Mouse (Mus musculus) kidney, adult 18-20 months (tissue): ENCODE measurements around the gene E130311K13Rik.

Experiments used
- DNase-seq: peaks from one replicate; pipeline ENCODE4 v3.0.0; 2021

Gene E130311K13Rik

DNA sequence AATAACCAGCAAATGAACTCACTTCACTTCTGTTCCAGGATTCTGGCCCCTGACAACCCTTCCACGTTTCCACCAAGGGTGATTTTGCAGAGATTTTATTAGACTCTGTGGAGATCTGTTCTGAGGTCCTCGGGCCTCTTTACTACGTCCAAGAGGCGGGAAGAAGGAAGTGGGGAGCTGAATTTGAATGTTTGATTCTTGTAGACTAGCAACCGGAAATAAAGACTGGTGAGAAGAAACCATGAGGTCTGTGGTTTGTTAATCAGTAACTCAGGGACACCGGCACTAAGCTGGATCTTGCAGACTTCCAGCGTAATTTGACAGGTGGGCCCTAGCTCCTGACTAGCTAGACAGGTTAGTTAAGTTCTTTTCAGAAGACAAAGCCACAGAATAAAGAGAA, 35.6 kb downstream of the E130311K13Rik start:
- peak; percentile 36 for DNase-seq

DNA sequence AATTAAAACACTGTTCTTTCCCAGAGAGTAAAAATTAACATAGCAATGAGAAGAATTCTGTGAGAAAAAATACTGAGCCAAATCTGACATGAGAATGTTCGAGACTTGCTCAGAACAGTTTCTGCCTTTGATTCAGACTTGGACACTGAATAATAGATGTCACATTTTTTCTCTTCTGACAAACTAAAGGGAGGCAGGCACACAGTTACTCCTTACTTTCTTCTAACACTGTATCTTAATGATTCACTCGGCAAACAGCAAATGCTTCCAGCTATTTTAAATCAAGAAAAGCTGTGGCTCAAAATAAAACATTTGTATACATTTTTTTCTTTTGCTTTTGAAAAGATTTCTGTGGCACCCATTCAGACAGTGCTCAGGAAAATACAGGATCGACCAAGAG, 37.1 kb downstream of the E130311K13Rik start:
- DNase-seq, result no peak

DNA sequence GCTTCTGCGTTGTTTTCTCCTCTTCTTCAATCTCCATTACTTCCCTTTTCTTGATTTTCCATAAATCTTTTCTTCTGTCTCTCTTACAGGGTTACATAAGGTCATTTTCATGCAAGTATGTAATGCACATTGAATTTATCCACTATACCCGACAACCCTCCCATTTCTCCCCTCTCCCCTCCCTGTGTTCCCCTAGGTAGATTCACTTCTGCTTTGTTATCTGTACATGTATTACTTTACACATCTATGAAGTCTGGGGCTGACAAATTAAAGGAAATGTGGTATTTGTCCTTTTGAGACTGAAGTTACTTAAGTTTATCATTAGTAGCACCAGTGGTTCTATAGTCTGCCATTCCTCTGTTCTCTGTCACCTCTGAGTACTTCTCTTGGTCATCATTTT, 48.2 kb downstream of the E130311K13Rik start:
- no peak for DNase-seq

DNA sequence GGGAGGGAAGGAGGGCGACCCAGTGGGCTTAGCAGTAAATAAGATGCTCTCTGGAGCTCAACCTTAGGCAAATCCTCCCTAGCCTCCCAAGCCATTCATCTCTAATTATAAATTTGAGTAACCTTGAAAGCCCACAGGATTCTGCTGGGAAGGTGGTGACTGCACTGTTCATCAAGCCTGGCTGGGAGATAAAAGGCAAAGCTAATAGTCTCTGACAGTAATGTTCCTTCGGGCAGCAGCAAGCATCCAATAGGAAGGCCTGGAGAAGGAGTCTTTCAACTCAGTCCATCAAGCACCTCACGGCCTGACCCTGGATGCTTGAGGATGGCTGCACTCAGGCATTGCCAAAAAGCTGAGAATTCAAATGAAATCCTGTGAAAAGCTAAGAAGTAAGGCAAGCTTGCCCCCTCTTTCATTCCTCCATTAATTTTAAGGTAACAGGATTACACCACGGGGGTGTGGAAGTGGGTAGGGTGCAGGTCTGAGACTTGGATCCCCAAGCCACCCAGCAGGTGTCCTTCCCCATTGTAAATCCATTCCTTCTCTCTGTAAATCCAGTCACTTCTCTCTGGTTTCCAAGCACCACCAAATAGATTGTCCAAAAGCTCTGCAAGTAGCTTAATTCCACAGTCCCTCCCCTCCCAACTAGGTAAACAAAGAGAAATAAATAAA, 50.1 kb downstream of the E130311K13Rik start:
- no peak for DNase-seq

DNA sequence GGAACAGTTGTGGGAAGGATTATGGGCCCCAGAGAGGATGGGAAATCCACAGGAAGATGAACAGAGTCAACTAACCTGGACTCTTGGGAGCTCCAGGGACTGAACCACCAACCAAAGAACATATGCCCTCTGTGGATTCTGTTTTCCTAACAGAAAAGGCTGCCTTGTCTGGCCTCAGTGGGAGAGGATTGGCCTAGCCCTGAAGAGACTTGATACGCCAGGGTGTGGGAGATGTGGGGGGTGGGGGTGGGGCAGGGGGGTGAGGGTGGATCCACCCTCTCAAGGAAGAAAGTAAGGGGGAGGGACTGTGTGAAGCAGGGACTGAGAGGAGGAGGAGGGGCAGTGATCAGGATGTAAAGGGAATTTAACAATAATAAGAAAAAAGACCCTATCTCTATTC, 56.5 kb downstream of the E130311K13Rik start:
- DNase-seq, result no peak

DNA sequence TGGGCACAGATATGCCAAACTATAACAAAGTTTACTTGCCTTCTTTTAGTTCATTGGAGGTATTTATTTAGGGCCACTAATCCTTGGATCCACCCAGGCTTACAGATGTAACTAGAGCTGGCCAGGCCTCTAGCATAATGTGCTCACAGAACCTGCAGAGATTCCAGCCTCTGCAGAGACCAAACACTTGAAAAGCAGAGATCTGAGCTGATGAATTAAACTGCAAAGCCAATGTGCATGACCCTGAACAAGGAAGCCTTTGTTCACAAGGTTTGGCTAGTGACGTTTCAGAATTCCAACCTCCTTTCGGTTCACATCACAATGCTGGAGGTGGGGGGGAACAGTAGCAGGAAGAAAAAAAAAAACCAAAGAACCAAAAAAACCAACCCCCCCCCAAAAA, 58.0 kb downstream of the E130311K13Rik start:
- no peak for DNase-seq

DNA sequence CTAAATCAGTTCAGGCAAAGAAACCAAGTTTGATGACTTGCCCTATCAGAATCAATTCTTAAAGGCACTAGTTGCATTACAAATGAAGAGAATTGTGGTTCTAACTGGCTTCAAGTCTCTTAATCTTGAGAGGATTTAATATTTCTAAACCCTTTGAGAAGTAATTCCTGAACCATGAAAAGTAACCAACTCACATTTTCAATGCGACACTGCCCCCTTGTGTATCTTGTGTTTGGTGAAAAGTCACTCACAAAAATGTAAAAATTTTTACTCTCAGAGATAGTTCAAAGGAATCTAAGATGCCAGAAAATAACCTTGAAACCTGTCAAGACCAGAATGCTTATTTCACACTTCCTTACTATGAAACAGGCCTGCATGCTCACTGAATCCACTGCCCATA, 61.0 kb downstream of the E130311K13Rik start:
- peak; percentile 27 for DNase-seq

DNA sequence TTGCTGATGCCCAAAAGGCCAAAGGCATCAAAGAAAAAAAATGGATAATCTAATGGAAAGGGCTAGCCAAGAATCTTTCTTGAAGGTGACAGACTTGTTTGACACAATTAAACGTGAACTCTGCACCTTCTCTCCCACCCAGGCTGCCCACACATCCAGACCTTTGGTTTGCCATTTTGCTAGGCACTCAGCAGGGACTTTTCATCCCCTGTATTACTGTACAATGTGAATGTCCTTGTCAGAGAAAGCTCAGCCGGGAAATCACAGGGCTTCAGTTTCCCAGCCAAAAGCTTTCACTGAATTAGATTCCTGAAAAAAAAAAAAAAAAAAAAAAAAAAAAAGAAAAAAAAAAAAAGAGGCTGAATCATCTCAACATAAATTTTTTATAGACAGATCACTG, 64.2 kb downstream of the E130311K13Rik start:
- no peak for DNase-seq
